Mouse (Mus musculus): ENCODE data around the gene Anxa8. TPM values are rescaled to one million over a fixed set of nuclear protein-coding genes. Genes with fewer than 3 reads are reported as not detected.

The Anxa8 gene
- polyA plus RNA-seq, 1 experiment, result 5.8 TPM

DNA sequence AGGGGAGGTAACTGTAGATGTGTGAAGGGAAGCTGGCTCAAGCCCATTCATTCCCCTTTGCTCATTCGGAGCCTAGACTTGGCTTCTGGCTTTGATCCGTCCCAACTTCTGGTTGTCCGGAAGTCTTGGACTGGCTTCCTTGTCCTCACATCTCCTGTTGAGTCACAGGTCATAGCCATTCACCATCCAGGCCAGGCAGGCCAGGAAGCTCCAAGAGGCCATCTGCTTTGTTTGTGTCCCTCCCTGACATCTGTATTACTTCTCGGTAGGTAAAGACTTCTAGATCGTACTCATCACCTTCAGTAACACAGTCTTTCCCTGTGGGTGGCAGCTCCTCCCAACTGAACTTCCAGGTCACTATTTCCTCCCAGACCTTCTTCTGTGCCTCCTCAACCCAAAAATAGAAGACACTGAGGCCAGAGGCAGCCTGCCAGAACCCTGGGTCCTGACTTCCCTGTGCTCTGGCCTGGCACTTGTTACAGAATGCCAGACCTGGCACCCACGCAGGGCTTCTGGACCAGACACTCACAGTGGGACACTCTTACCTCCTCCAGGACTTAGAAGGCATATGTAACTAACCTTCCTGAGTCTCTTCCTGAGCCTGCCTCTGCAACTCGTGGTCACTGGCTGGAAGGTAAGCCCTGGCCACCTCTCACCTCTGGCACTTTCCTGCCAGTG, 33.4 kb downstream of the Anxa8 start:
- no peak for DNase-seq (ENCODE audit: low read depth)

DNA sequence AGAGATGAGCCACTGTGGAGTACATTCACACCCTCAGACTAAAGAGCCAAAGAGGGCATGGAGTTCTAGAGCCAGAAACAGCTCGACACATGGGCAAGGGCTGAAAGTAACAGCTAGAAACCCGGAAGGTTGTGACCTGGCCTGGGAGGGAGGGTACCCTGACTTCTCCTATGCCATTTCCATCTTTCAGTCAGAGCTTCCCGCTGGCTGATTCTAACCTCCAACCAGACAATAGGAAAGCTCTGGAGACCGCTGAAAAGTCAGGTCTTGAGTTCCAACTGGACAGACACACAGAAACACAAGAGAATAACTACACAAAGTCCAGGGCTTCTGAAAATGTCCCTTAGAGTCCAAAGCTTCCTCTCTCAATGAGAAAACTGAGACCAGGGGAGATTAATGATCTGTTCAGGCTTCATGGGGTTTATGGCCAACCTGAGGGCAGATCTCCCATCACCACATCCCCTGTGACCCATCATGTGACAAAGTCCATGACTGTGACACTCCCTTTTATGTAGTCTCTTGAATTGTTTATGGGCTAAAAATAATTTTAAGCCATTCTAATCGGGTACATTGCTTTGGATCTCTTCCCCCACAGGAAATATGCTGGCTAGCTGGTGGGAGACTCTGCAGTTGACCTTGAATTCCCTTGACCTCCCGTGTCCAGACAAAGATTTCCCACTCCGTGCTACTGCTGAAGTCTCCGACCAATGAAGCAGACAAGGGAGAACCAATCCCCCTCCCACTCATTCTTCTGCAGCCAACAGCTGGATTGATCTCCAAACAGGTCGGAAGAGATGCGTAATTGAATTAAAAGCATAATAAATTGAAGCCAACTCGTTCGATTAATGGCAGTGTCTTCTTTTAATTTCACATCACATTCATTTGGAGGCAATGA, 34.5 kb downstream of the Anxa8 start:
- DNase-seq (ENCODE audit: low read depth), result no peak

DNA sequence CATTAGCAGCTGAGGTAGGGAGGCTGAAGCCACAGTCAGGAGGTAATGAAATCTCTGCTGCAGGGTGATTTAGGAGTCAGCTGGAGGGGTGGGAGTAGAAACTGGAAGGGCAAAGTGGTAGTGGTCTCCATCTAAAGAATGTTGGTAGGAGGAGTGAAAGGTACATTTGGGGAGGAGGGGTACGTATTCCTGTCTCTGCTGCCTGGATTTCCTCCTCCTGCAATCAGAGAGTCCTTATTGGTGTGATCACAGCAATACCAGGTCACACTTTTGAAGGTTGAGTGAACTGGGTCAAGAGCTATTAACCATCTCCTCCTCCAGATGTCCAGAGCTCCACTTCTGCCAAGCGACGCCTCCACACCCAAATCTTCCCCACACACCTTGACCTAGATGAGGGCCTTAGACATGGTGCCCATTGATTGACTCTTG, 35.2 kb downstream of the Anxa8 start:
- DNase-seq (ENCODE audit: low read depth), result no peak

DNA sequence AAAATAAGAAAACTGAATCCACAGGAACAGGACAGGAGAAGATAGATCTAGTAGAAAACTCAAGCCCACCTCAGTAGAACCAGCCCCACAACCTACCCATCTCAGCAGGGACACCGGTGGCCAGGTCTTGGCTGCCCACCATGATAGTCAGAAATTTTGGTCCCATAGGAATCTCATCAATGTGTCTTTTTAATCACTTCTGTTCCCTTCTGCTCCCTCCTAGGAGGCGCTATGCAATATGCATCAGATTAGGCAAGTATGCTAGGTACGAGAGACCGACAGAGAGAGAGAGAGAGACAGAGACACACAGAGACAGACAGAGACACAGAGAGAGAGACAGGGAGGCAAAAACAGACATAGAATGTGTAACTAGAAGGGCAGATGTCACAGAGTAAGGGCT, 35.9 kb downstream of the Anxa8 start:
- DNase-seq (ENCODE audit: low read depth), result no peak

DNA sequence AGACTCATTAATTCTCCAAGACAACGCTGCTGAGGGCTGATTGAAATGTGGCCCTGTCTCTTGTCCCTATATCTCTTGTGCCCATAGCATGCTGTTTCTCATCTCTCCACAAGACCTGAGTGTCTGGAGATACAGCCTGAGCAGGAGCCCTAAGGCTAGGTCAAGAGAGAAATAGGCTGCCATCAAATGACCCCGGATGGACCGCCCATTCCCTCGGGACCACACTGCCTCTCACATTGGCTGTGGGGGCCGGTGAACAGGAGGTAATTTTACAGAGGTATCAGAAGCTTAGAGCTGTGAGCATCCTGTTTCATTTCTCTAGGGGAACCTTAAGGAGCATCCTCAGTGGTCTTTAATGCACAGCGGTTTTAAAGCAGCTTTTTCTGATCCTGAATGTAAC, 45.4 kb downstream of the Anxa8 start:
- DNase-seq (ENCODE audit: low read depth), result no peak

- no peak for DNase-seq (ENCODE audit: low read depth)
These were observed 49.6 kb downstream of the Anxa8 start for GRCm38 (mm10) chr14:34135391-34135790.

GRCm38 (mm10) chr14:34139671-34140664, 54.2 kb downstream of the Anxa8 start:
- no peak for DNase-seq (ENCODE audit: low read depth)

- no peak for DNase-seq (ENCODE audit: low read depth)
These were observed 56.5 kb downstream of the Anxa8 start for GRCm38 (mm10) chr14:34142316-34142715.

DNA sequence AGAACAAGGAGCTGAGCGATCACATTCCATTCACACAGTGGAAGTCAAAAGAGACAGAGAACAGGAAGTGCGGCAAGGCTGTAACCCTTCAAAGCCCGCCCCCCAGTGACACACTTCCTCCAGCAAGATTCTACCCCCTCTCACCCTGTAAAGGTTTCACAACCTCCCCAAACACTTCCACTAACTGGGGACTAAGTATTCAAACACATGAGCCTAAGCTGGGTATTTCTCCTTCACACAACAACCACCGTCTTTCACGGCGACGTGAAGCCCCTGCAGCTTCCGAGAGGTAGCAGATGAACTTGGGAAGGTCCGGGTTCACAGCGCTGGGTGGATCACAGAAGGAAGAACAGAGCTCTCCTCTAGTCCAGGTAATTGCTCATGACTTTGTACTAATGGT, 57.1 kb downstream of the Anxa8 start:
- no peak for DNase-seq (ENCODE audit: low read depth)

Other genes starting within 250 kb of the Anxa8 start
- gene Gdf10, start 162.4 kb upstream of the Anxa8 start, polyA plus RNA-seq (2012; rRNA removed), result 30.8 and 32.7 TPM in 2 replicates
- gene Gdf2, start 144.9 kb upstream of the Anxa8 start, polyA plus RNA-seq (2012; rRNA removed), result 0.04 and 0.16 TPM in 2 replicates
- gene Rbp3, start 132.0 kb upstream of the Anxa8 start, polyA plus RNA-seq (2012; rRNA removed), result not detected in 2 replicates
- gene Zfp488, start 107.2 kb upstream of the Anxa8 start, polyA plus RNA-seq (2012; rRNA removed), result 0.04 and 0.09 TPM in 2 replicates
- 0.13 TPM in 1 of 2 replicates, not detected in the other for gene Gm30083, start 70.8 kb upstream of the Anxa8 start, polyA plus RNA-seq (2012; rRNA removed)
- 1.9 and 2.0 TPM in 2 replicates for gene Gm5460, start 69.2 kb upstream of the Anxa8 start, polyA plus RNA-seq (2012; rRNA removed)
- 0.38 and 0.94 TPM in 2 replicates for gene Antxrl, start 33.3 kb upstream of the Anxa8 start, polyA plus RNA-seq (2012; rRNA removed)
- 0.11 and 0.53 TPM in 2 replicates for gene A630023A22Rik, start 16.8 kb downstream of the Anxa8 start, polyA plus RNA-seq (2012; rRNA removed)
- 0.11 and 0.14 TPM in 2 replicates for gene Npy4r, start 66.5 kb downstream of the Anxa8 start, polyA plus RNA-seq (2012; rRNA removed)
- 0.34 and 0.51 TPM in 2 replicates for gene Gprin2, start 115.7 kb downstream of the Anxa8 start, polyA plus RNA-seq (2012; rRNA removed)
- gene Syt15, start 133.6 kb downstream of the Anxa8 start, polyA plus RNA-seq (2012; rRNA removed), result 4.7 and 6.6 TPM in 2 replicates
- gene Shld2, start 224.5 kb downstream of the Anxa8 start, polyA plus RNA-seq (2012; rRNA removed), result 4.9 and 5.9 TPM in 2 replicates
- gene Glud1, start 224.7 kb downstream of the Anxa8 start, polyA plus RNA-seq (2012; rRNA removed), result 69.3 and 78.9 TPM in 2 replicates